Mouse (Mus musculus) forebrain, embryonic 16.5 days (tissue): ENCODE measurements around the gene Vmn2r11. TPM values are rescaled to one million over a fixed set of nuclear protein-coding genes. Genes with fewer than 3 reads are reported as not detected.
"Not testable (repeated sequence)": the region's sequence is repeated elsewhere in the genome, so short reads cannot be mapped to it uniquely, and the experiment has no call there.

Experiments used
- ATAC-seq: fragments of 200-750 bp; cut with Nextera tagmentation; 2 replicates; pipeline ENCODE4 v1.8.0; 2017; ENCODE audit warnings: mild to moderate bottlenecking, moderate library complexity
- H3K27ac ChIP-seq: fragments of 300-500 bp; sonication (generic); 2 replicates; pipeline ENCODE4 v1.5.1; 2014; ENCODE audit warnings: low read length, control low read depth
- H3K27me3 ChIP-seq: fragments of 300-500 bp; sonication (generic); replicated peaks from 2 replicates; pipeline ENCODE4 v1.6.1; 2014; ENCODE audit warnings: low read length; ENCODE audit not compliant: control insufficient read depth, insufficient read depth
- H3K36me3 ChIP-seq: fragments of 300-500 bp; sonication (generic); 2 replicates; pipeline ENCODE4 v1.6.1; 2014; ENCODE audit not compliant: control insufficient read depth, insufficient read depth
- H3K4me1 ChIP-seq: fragments of 300-500 bp; sonication (generic); replicated peaks from 2 replicates; pipeline ENCODE4 v1.6.1; 2014; ENCODE audit warnings: low read length; ENCODE audit not compliant: control insufficient read depth, insufficient read depth
- H3K4me2 ChIP-seq: fragments of 300-500 bp; sonication (generic); 2 replicates; pipeline ENCODE4 v1.6.1; 2014; ENCODE audit warnings: mild to moderate bottlenecking, low read length, control low read depth
- H3K4me3 ChIP-seq: fragments of 300-500 bp; sonication (generic); replicated peaks from 2 replicates; pipeline ENCODE4 v1.5.1; 2014; ENCODE audit warnings: mild to moderate bottlenecking, low read length, control low read depth
- H3K9ac ChIP-seq: fragments of 300-500 bp; sonication (generic); replicated peaks from 2 replicates; pipeline ENCODE4 v1.6.1; 2014; ENCODE audit warnings: low read depth, low read length, control low read depth
- H3K9me3 ChIP-seq: fragments of 300-500 bp; sonication (generic); 2 replicates; pipeline ENCODE4 v1.6.1; 2016; ENCODE audit warnings: low read length; ENCODE audit not compliant: control insufficient read depth
- WGBS: fragments of 180-500 bp; shearing (Covaris S2); extraction: QIAGEN DNeasy Blood & Tissue Kit; methylation state at CpG from one replicate; pipeline ENCODE4 v1.1.7; 2014; 5-methylcytosine and 5-hydroxymethylcytosine counted together
- polyA plus RNA-seq: library from polyadenylated mRNA; unstranded; fragments of >200 nt; fragmentation: Nextera tagmentation; extraction: Ambion mirVana; gene quantifications from 2 replicates; pipeline ENCODE4 v1.2.1, GENCODE M21; 2015

The Vmn2r11 gene
- polyA plus RNA-seq = not detected in 2 replicates

- ATAC-seq, H3K9ac ChIP-seq, H3K4me1 ChIP-seq, H3K27me3 ChIP-seq, H3K27ac ChIP-seq, H3K4me2 ChIP-seq, H3K9me3 ChIP-seq, H3K4me3 ChIP-seq, H3K36me3 ChIP-seq: not testable (repeated sequence)
- 94% methylated on average over 3 of the region's 3 CpGs for WGBS
These were observed at the start of gene Vmn2r11 for GRCm38 (mm10) chr5:109059469-109059868. Vmn2r11 (minus strand) TSS chr5:109059569.

GRCm38 (mm10) chr5:109097850-109098249, 38.5 kb upstream of the Vmn2r11 start, which contains the start of gene Vmn2r12:
Vmn2r12 (minus strand) TSS chr5:109097950.
- H3K9me3 ChIP-seq, H3K4me3 ChIP-seq, H3K9ac ChIP-seq, H3K4me2 ChIP-seq, ATAC-seq, H3K36me3 ChIP-seq, H3K27ac ChIP-seq, H3K27me3 ChIP-seq, H3K4me1 ChIP-seq: not testable (repeated sequence)
- WGBS = 90% methylated on average over 5 of the region's 5 CpGs

GRCm38 (mm10) chr5:109096482-109096881, 37.1 kb upstream of the Vmn2r11 start:
- H3K4me3 ChIP-seq, H3K9ac ChIP-seq: not testable (repeated sequence)
- 75% methylated on average over 3 of the region's 3 CpGs for WGBS

GRCm38 (mm10) chr5:109072016-109072415, 12.6 kb upstream of the Vmn2r11 start:
- H3K4me3 ChIP-seq, H3K9ac ChIP-seq, ATAC-seq, H3K27ac ChIP-seq, H3K27me3 ChIP-seq, H3K4me1 ChIP-seq, H3K36me3 ChIP-seq, H3K9me3 ChIP-seq, H3K4me2 ChIP-seq: not testable (repeated sequence)
- 52% methylated on average over 4 of the region's 4 CpGs for whole genome bisulfite sequencing

More at GRCm38 (mm10) chr5:109096482-109096881, 37.1 kb upstream of the Vmn2r11 start:
- H3K27me3 ChIP-seq, H3K27ac ChIP-seq, H3K4me2 ChIP-seq, H3K9me3 ChIP-seq, ATAC-seq, H3K4me1 ChIP-seq, H3K36me3 ChIP-seq: not testable (repeated sequence)

GRCm38 (mm10) chr5:109055286-109055685, 4.1 kb downstream of the Vmn2r11 start:
- ATAC-seq = no peak
- H3K9ac ChIP-seq = no peak overlapping the region
- H3K36me3 ChIP-seq = no peaks in the 10 kb centered on the region
- WGBS = 83% methylated on average over 1 of the region's 1 CpGs
- H3K27ac ChIP-seq = no peak overlapping the region
- no peaks in the 10 kb centered on the region for H3K9me3 ChIP-seq
- no peaks in the 10 kb centered on the region for H3K4me1 ChIP-seq
- no peak overlapping the region for H3K4me2 ChIP-seq
- no peak overlapping the region for H3K4me3 ChIP-seq
- no peaks in the 10 kb centered on the region for H3K27me3 ChIP-seq

GRCm38 (mm10) chr5:109032591-109032990, 26.8 kb downstream of the Vmn2r11 start:
- Histone ChIP-seq H3K9ac (no peak overlapping the region), H3K4me2 (no peak overlapping the region), H3K4me3 (no peak overlapping the region), H3K27ac (no peak overlapping the region), H3K9me3 (0 out of 2 replicates have a peak, but pooled peaks cover 3% of the 10 kb centered on the region), H3K4me1 (no peaks in the 10 kb centered on the region), H3K27me3 (no peaks in the 10 kb centered on the region), H3K36me3 (no peaks in the 10 kb centered on the region)
- no peak for ATAC-seq

GRCm38 (mm10) chr5:109006427-109006826, 52.9 kb downstream of the Vmn2r11 start, which contains the start of gene Vmn2r10:
Vmn2r10 (minus strand) TSS chr5:109006527.
- not testable (repeated sequence) for H3K36me3 ChIP-seq, H3K9ac ChIP-seq, ATAC-seq, H3K27me3 ChIP-seq, H3K9me3 ChIP-seq, H3K4me2 ChIP-seq, H3K4me3 ChIP-seq, H3K27ac ChIP-seq, H3K4me1 ChIP-seq

Other genes with a start within 250 kb of the Vmn2r11 start
- gene Vmn2r9, start 207.0 kb downstream of the Vmn2r11 start, polyA plus RNA-seq = not detected in 2 replicates
- gene Vmn2r10, start 53.0 kb downstream of the Vmn2r11 start, polyA plus RNA-seq = not detected in 2 replicates
- not detected in 2 replicates for gene Vmn2r12, start 38.4 kb upstream of the Vmn2r11 start, polyA plus RNA-seq
- not detected in 2 replicates for gene Vmn2r13, start 132.6 kb upstream of the Vmn2r11 start, polyA plus RNA-seq
- not detected in 2 replicates for gene Vmn2r14, start 165.1 kb upstream of the Vmn2r11 start, polyA plus RNA-seq
- not detected in 2 replicates for gene Vmn2r15, start 238.1 kb upstream of the Vmn2r11 start, polyA plus RNA-seq